Mouse (Mus musculus): ENCODE results near the gene Poc1a.

Poc1a gene

DNA sequence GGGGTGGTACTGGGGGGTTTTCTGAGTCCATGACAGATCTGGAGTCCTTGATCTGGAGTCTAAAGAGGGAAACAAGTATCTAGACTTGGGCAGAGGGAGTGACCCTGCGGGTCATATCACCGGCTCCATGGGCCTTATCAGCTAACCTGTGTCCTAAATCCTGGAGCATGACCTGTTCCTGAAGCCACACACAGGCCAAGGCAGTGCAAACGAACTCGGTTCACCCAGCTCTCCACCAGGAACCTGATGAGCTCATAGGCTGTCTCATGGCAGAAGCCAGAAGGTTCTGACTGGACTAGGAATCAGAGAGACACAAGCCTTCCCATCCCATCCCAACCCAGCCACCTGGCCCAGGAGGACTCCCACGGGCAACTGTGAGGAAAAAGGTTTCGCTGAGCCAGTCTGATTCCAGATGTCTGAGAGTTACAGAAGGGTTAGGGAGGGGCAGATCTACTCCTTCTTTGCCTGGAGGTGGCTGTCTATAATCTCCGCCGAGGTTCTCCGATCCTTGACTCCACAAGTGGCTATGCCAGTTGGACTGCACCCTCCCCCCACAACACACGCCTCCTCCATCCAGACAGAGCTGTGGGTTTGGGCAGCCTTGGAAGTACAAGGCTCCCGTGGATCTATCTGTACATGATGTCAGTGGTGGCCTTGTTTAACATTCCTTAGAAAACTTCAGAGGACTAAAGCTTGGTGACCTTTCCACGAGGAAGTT is 15.3 kb upstream of the Poc1a start:
- no peak for DNase-seq (ENCODE audit: low spot score)

DNA sequence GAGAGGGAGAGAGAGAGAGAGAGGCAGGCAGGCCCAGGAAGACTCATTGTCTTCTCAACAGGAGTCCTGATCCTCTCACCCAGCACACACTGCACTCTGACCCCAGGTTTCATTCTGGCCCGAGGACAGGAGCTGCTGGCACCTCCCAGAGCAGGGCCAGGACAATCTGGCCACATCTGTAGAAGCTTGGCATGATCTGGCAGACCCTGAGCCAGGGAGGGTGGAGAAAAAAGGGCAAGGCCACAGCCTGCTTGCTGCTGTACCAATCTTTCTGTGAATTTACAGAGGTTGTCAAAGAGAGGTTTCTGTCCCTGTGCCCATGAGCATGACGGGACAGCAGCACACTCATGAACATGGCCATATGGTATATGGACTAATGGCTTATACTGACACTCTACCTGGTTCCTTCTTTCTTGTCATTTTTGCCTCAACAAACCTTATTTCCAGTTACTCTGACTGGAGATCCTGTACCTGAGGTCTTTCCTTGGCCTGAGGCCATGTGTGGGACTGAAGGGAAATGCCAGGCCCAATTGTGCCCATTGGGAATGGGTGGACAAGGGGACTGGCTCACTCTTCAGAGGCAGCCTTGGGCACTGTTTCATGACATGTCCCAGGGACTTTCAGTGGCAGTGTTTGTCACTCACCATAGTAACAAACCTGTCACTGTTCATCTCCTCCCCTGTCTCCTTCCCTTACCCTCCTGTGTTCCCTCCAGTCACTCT is 13.8 kb upstream of the Poc1a start:
- no peak for DNase-seq (ENCODE audit: low spot score)

DNA sequence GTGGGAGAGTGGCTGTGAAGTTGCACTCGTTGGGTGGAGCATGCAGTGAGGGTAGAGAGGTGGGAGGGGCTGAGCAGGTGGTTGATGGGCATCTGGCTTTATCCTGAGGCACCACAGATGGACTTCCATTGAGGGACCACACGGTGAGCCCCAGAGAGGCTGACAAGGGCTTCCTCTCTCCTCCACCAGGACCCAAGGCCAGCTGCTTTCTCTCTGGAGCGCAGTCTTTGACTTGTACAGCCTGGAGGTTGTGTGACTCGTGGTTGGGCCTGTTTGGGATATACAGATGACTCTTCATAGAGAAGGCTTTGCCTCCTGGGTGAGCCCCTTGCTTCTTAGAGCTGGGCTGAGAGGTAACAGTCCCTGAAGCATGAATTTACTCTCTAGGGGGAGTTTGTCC is 12.4 kb upstream of the Poc1a start:
- DNase-seq (ENCODE audit: low spot score), result no peak

DNA sequence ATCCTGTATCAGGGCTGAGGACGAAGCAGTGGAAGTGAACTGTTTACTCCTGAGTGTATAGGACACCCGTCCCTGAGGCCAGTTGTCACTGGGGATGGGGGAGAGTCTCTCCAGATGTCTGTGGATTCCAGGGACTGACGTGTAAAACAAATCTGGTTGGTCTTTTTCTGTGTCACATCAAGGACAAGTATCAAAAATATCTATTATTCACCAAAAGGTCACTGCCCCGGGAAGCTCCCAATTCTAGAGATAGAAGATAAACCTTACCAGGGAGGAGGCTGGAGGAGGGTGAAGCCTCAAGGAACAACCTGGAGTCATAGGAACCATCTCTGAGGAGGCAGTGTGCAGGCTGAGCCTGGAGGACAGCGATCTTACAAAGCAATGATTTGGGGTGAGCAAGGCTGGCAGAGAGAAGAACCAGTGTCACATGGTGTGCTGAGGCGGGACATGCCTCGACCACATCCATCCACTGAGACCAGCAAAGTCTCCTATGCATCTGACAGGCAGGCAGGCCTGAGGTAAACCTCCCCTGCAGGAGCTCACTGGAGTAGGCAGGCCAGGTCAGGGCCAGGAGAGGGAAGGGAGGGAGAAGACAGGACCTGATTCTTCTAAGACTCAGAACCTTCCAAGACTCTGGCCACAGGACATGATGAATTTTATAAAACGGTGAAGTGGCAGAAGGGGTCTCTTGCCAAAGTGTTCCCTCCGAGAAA is 11.6 kb upstream of the Poc1a start:
- no peak for DNase-seq (ENCODE audit: low spot score)

DNA sequence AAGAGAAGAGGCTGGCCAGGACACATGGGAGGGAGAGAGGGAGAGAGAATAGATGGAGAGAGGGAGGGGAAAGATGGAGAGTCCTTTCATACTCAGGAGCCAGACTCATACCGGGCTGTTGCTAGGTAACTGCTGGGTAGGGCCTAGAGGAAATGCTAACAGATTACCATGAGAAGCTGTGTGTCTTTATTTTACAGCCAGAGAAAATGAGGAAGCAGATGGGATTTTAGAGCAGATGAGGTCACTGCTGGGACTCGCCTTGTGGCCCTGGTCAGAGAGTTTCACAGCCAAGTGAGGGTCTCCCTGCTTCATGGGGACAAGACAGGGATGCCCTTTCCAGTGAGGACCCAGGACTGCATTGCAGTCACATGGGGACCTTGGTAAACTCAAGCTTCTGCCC is 11.0 kb upstream of the Poc1a start:
- DNase-seq (ENCODE audit: low spot score), result no peak

DNA sequence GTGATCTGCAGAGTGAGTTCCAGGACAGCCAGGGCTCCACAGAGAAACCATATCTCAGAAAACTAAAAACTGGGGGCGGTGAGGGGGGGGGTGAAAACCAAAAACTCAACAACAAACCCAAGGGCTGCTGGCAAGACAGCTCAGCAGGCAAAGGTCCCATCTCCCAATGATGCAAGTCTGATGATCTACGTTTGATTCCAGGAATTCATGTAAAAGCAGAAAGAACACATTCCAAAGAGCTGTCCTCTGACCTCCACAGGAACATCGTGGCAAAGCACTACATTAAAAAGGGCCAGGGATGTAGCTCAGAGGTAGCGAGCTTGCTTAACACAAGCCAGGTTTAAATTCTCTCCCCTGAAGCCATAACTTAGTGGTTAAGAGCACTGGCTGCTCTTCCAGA is 10.2 kb upstream of the Poc1a start:
- no peak for DNase-seq (ENCODE audit: low spot score)

DNA sequence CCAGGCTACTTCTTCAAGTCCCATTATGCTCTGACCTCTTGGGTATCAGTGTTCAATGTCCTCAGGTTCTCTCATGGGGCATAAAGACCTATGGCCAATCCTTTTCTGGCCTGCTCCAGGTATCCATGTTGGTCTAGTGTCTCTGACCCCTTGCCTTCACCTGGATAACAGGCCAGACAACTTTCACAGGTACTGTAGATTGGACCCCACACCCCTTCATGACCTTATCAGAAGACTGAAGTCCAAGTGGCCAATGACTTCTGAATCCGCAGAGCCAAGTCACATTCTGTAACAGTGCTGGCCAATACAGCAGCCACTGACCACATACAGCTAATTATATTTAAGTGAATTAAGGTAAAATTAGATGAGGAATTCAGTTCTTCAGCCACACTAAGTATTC is 8.6 kb upstream of the Poc1a start:
- no peak for DNase-seq (ENCODE audit: low spot score)

DNA sequence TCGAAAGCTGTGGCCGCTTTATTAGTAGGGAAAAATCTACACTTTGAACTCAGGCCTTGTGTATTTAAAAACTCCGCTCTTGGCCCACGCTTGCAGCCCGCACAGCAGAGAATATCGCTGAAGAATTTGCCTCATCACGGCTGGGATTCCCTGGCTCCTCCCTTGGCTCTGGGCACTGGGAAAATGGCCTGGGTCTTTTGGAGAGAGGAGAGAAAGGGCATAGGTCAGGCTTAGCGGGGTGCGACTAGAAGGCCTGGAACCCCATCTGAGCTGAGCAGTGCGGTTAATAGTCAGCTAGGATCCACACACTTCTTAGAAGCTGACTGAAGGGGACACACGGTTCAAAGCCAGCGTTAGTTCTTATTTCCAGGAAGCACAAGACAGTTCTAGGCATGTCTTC is 7.6 kb upstream of the Poc1a start:
- no peak for DNase-seq (ENCODE audit: low spot score)

DNA sequence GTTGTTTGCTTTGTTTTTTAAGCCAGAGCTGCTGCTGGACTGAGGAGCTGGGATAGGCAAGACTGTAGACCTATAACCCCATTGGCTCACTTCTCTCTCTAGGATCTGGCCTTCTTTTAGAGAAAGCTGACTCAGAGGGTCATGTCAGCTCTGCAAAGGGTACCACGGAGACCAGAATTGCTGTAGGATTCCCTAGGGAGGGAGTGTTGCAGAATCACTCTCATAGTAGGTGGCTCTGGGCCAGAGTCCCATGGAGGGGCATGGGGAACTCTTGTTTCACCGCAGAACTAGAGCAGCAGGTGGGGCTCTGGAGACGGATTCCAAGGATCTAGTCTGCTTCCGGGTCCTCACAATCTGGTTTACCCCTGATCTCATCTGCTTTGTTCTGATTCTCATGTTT is 7.1 kb upstream of the Poc1a start:
- no peak for DNase-seq (ENCODE audit: low spot score)

DNA sequence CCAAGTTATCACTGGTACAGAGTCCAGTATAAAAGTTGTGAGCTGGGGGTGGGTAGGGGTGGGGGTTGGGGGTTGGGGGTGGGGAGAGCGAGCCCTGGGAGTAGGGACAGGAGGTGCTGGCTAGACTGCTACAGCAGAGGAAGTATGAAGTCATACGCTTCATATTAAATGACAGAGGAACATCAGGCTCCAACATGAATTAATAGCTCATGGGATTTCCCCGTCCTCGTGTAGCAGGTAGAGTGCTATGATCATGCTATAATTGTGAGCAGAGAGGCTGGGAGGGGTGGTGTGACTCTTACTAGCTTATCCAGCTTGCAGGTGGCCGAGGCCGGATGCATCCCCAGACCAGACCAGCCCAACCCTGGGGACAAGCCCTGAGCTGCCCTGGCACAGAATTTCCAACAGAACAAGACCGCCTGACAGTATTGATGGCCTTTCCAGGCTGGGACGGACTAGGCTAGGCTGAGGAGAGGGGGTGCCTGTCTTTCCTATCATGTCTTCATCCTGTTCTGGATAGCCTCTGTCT is 6.1 kb upstream of the Poc1a start:
- DNase-seq (ENCODE audit: low spot score), result no peak

DNA sequence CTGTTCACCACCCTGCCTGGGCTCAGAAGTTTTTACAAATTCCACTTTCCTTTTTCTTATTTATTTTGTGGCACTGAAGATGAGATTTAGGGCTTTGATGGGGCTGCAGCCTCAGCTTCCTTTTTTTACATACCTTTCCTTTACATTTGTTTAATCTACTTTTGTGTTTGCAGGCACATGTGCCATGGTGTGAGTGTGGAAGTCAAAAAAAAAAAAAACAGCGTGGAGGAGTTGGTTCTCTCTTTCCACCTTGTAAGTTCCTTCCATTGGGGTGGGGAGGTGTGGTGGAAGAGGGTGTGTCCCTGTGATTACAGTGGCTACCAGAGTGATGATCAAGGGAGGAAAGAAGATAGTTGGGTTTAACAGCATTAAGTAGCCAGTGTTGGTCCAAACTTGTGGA is 5.1 kb upstream of the Poc1a start:
- DNase-seq (ENCODE audit: low spot score), result no peak

DNA sequence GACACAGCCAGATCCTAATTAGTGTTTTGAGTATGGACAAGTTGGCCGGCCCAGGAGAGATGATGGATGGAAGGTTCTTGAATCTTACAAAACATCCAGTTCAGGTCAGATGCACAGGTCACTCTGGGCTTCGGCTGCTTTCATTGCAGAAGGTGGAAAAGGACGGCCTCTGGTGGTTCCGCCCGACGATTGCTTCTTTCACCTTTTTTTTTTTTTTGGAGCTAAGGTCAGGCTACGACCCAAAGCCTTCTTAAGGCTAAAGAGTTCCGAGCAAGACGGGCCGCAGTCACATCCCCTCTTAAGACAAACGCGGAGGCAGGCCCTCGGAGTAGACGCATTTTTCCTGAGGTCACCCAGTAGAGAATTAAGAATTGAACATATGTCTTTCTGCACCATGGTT is 475 bp upstream of the Poc1a start:
- peak; percentile 45 for DNase-seq (ENCODE audit: low spot score)

DNA sequence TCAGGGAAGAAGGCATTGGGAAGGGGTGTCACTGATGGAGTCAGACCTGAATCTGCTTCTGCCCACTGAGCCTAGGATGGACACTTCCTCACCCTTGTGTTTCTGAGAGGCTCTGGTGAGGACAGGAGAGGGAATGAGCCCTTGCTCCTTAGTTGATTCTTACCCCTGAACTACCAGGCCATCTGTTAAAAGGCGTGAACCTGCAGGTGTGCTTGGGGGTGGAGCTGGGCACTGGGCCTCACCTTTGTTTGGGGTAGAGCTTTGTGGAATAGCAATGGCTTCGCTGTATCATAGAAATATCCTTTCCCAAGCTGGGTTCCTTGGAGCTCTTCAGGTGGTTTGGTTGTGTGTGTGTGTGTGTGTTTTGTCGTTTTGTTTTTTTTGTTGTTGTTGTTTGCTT is 1.2 kb downstream of the Poc1a start:
- DNase-seq (ENCODE audit: low spot score), result no peak

DNA sequence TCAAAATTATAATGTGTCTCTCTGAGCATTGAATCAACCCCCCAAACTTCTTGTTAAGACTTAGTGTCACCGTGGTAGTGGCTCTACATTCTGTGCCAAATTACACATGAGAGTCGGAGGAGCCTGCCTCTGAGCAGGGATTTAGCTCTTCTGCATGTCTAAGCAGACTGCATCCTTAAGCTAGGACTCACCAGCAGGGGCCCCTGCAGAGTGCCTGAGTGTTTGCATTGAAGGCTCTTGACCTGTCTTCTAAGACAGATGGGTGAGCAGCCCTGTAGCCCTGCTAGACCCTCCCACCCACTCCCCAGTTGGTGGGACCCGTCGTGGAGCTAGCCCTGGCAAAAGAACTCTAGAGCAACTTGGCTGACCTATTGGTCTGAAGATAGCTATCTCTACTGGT is 6.3 kb downstream of the Poc1a start:
- DNase-seq (ENCODE audit: low spot score), result no peak

DNA sequence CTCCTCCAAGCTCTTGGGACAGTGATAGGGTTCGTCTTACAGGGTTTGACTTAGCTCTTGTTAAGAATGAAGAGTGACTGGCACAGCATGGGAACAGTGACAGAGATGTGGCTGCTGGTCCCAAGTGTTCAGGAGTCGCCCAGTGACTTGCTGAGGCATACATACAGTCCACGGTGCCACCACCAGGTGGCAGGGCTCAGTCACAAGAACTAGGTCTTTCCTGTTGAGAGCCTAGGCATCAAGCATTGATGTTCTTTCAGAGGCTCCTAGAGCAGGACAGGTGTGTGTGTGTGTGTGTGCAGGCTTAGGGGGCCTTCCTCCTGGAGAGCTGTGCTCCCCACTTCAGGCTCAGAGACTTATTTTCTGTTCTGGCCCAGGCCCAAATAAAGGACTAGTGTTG is 8.0 kb downstream of the Poc1a start:
- peak; percentile 73 for DNase-seq (ENCODE audit: low spot score)

DNA sequence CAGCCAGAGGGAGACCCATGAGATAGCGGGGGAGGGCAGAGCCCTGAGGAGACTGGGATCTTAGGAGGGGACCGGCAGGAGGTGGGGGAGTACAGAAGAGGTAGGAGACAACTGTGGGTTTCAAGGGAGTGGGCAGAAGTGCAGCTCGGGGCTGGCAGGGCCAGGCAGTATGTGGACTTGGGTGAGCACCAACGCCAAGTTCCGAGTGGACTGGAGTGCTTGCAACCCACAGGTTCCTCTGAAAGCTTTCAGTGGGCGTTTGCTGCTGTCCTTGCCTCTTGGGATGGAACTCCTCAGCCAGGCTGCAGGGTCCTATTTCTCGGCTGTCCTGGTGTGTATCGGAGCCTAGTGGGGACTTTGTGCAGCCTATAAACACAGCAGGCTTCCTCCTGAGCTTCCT is 9.0 kb downstream of the Poc1a start:
- no peak for DNase-seq (ENCODE audit: low spot score)

DNA sequence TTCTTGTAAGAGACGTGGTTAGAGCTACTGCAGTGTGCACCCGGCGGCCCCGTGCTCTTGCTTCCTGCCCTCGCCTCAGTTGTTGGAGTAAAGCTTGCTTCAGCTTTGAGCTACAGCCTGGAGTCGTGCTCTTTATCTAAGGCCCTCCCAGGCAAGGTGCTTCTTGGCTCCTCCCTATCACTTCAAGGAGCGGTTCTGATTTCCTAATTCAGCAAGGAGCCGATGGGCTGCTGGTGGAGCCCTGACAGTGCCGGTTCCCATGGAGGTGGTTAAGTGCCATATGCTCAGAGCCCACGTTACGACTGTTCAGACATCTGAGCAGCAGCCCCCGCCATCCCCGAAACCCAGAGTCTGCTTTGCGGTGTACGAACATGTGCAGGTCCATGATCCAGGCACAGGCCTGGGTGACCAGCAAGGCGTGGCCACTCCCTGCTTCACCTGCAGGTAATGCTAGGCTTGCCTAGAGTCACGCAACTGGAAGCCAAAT is 9.8 kb downstream of the Poc1a start:
- DNase-seq (ENCODE audit: low spot score), result no peak

DNA sequence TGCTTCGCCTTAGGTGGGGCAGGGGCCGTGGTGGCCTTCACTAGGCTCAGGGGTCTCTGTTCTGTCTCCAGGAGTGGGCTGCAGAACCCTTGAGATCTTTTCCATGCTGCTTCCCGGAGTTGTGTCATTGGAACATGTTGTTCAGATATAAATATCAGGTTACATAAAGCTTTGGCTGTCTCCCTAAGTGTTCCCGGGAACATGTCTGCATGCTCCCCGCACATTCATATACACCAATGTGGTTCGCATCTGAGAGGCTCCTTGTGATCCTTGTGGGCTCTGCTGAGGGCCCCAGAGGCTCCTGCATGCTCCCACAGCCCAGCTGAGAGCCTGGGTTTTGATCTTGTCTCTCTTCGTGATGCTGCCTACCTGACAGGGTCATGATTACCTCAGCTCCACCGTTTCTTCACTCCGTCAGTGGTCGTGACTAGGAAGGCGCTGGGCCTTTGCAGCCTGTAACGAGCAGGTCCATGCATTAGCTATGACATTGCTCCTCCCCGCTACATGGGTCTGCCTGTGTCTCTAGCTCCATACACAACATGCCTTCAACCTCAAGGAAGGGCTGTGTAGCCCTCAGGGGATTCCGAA is 12.8 kb downstream of the Poc1a start:
- DNase-seq (ENCODE audit: low spot score), result no peak

DNA sequence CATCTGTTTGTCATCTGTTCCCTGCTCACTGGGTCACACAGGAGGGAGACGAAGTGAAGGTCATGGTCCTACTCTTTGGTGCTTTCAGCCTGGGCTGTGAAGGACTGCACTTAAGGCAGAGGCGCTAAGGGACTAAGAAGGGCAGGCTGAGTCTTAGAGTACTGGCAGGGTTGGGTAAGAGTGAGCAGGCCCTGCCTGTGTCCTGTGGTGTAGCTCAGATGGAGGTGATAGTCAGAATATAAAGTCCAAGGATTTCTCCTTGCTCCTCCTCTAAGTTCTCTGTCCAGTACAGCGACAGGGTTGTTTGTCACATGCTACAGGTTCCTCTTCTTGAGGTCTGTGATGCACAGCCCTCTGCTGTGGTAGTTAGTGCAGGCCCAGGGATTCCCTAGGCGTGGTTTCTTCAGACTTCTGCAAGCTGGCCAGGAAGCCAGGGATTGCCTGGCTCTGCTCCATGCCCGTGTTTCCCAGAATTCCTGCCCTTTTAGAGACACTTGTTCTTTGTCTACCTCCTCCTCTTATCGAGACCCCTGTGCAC is 15.8 kb downstream of the Poc1a start:
- no peak for DNase-seq (ENCODE audit: low spot score)

DNA sequence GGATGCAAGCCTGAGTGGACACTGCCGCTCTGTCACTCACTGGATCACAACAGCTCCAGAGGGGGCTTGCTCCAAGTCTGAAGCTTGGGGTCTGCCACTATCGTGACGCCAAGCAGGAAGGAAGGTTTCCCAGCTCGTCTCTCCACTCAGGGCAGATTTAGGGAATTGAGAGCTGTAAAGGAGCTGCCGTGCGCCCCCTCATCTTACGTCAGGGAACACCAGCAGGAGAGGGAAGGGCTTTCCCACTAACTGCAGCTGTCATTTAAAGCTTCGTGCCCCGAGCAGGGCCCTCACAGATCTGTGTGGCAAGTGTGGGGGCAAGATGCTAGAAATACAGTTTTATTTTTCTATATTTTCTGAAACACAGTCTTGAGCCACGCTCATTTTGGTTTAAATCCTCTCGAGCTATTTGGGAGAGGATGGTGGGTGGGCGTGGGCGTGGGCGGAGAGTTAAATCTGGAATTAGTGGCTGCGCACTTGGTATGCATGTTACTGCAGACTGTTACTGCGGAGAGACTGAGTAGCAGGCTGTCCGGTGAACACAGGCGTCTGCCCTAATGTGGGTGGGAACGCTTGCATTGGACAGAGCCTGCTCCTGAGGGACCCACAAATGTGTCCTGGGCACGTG is 19.4 kb downstream of the Poc1a start:
- DNase-seq (ENCODE audit: low spot score), result no peak

DNA sequence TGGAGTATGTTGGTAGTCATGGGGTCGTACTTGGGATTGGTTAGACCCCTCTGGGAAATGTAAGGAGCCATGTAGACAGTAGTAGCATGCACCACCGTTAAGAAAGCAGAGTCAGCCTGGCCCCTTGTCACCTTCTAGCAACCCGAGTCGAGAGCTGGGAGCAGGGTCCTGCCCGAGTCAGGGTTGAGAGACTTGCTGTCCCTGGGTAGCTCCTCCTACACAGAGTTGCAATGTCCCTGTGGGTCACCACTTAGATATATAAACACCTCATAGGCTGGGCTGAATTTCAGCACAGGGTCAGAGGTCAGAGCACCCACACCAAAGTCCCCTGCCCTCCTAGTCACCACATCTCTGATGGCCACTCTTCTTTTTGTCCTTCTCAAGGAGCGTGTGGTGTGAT is 20.1 kb downstream of the Poc1a start:
- no peak for DNase-seq (ENCODE audit: low spot score)

Measured in ovary, postnatal 36 days (tissue).